Comparison of ENCODE assay signal across 9 mouse cellular contexts in the genomic region with DNA sequence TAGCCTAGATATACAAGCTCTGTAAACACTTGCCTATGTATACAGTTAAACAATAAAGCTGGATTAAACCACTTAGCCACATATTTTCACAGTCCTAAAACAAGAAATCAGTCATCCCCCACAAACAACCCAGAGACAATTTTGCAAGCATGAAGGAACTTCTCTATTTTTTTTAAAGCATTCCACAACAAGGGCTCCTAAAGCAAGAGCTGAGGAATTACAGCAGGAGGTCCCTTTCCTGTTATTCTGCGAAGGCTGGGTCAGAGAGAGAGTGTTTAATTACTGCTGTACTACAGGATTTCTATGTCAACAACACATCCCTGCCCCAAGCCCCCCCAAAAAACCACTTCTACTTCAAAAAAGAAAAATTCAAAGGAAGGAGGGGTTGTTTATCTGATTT. TPM values are rescaled to one million over a fixed set of nuclear protein-coding genes. Genes with fewer than 3 reads are reported as not detected.
DNase-seq lines count a peak whose midpoint lies in the region; ATAC-seq lines count a peak whose summit lies in the region.
"Had no signal": no experiment of that assay in that cellular context is flagged by ENCODE, and none has a peak within 500 bp of the region (broad histone marks: within the 10 kb centered on the region; RNA-seq: fewer than 3 reads in every experiment).

No protein-coding gene starts in this region.

- no peak overlapping the region for H3K27ac ChIP-seq in liver, embryonic 11.5 days (ENCODE audit: low read depth, low read length)
- H3K27ac ChIP-seq in forebrain, embryonic 10.5 days = 0 out of 2 replicates have a peak overlapping the region, but pooled peaks have one; percentile 97
- no peak overlapping the region for H3K27ac ChIP-seq in limb, embryonic 13.5 days
- no peak overlapping the region for H3K27ac ChIP-seq in stomach, embryonic 14.5 days (ENCODE audit: low read length)

- WGBS in liver, embryonic 11.5 days = 3% methylated on average over 1 of the region's 1 CpGs
- WGBS in forebrain, embryonic 10.5 days = 0% methylated on average over 1 of the region's 1 CpGs
- WGBS in limb, embryonic 13.5 days = 3% methylated on average over 1 of the region's 1 CpGs
- WGBS in stomach, embryonic 14.5 days = 0% methylated on average over 1 of the region's 1 CpGs

- peaks cover 16% of the 10 kb centered on the region for H3K4me1 ChIP-seq in liver, embryonic 11.5 days (replicated peaks; ENCODE audit: control insufficient read depth, insufficient read depth, low read length)
- H3K4me1 ChIP-seq in forebrain, embryonic 10.5 days = peaks cover 41% of the 10 kb centered on the region
- peaks cover 39% of the 10 kb centered on the region for H3K4me1 ChIP-seq in limb, embryonic 13.5 days
- peaks cover 8% of the 10 kb centered on the region for H3K4me1 ChIP-seq in stomach, embryonic 14.5 days (ENCODE audit: control insufficient read depth, insufficient read depth, low read length)

- no peaks in the 10 kb centered on the region for H3K9me3 ChIP-seq in liver, embryonic 11.5 days (ENCODE audit: control insufficient read depth, low read length)
- no peaks in the 10 kb centered on the region for H3K9me3 ChIP-seq in forebrain, embryonic 10.5 days
- no peaks in the 10 kb centered on the region for H3K9me3 ChIP-seq in limb, embryonic 13.5 days
- no peaks in the 10 kb centered on the region for H3K9me3 ChIP-seq in stomach, embryonic 14.5 days (ENCODE audit: control insufficient read depth, low read depth, low read length)

- no peak for DNase-seq in liver, embryonic 11.5 days (ENCODE audit: low spot score)
- DNase-seq in liver = no peak
- no peak for DNase-seq in forebrain, embryonic 10.5 days (ENCODE audit: extremely low spot score, low spot score)
- DNase-seq in c-Kit-positive CD71-positive TER-119-positive erythroid progenitor cells, embryonic 14.5 days (ENCODE audit: low spot score) = no peak
- DNase-seq in right cerebral cortex, adult 2 months (ENCODE audit: low spot score in 2 of 2) = no peak
- no peak for DNase-seq in thymus, postnatal 10 days (ENCODE audit: low spot score in 2 of 2)
- DNase-seq: thymus, postnatal 14 days had no signal

- H3K4me3 ChIP-seq in liver, embryonic 11.5 days (ENCODE audit: low read depth, low read length) = peak overlapping the region; percentile 84
- H3K4me3 ChIP-seq in forebrain, embryonic 10.5 days = peak overlapping the region; percentile 96
- H3K4me3 ChIP-seq in limb, embryonic 13.5 days = peak overlapping the region; percentile 97
- H3K4me3 ChIP-seq in stomach, embryonic 14.5 days (ENCODE audit: low read depth, low read length) = peak overlapping the region; percentile 93

- H3K4me2 ChIP-seq in liver, embryonic 11.5 days = peak overlapping the region; percentile 97
- H3K4me2 ChIP-seq in limb, embryonic 13.5 days (replicated peaks) = peak overlapping the region; percentile 81
- peak overlapping the region; percentile 59 for H3K4me2 ChIP-seq in stomach, embryonic 14.5 days (replicated peaks; ENCODE audit: low read depth, low read length)

- H3K27me3 ChIP-seq in liver, embryonic 11.5 days (replicated peaks; ENCODE audit: control insufficient read depth, insufficient read depth, low read length) = no peaks in the 10 kb centered on the region; the same call in 1 of the 2 replicates
- peaks cover 17% of the 10 kb centered on the region for H3K27me3 ChIP-seq in forebrain, embryonic 10.5 days (ENCODE audit: poor library complexity, severe bottlenecking)
- no peaks in the 10 kb centered on the region for H3K27me3 ChIP-seq in limb, embryonic 13.5 days
- H3K27me3 ChIP-seq in stomach, embryonic 14.5 days (ENCODE audit: control insufficient read depth, insufficient read depth, low read length) = no peaks in the 10 kb centered on the region

- ATAC-seq in liver, embryonic 11.5 days (replicated peaks; ENCODE audit: low FRiP score) = no peak
- ATAC-seq in limb, embryonic 13.5 days (ENCODE audit: low FRiP score, low read depth) = no peak
- no peak for ATAC-seq in stomach, embryonic 14.5 days (ENCODE audit: insufficient number of reproducible peaks, insufficient read depth, low FRiP score, low read depth)

- peak overlapping the region; percentile 85 for H3K9ac ChIP-seq in liver, embryonic 11.5 days (ENCODE audit: low read depth, low read length)
- peak overlapping the region; percentile 95 for H3K9ac ChIP-seq in limb, embryonic 13.5 days
- no peak overlapping the region for H3K9ac ChIP-seq in stomach, embryonic 14.5 days (replicated peaks; ENCODE audit: low read depth, low read length)

- peaks cover 2% of the 10 kb centered on the region; the same call in 1 of the 2 replicates for H3K36me3 ChIP-seq in liver, embryonic 11.5 days (ENCODE audit: control insufficient read depth, insufficient read depth, low read length)
- peaks cover 23% of the 10 kb centered on the region for H3K36me3 ChIP-seq in forebrain, embryonic 10.5 days (replicated peaks)
- H3K36me3 ChIP-seq in limb, embryonic 13.5 days = peaks cover 9% of the 10 kb centered on the region; the same call in 1 of the 2 replicates
- no peaks in the 10 kb centered on the region; the same call in 1 of the 2 replicates for H3K36me3 ChIP-seq in stomach, embryonic 14.5 days (ENCODE audit: control insufficient read depth, insufficient read depth, low read length)

RNA-seq across cellular contexts. Expression of a gene that starts 1.6 kb away (rescaled TPM):
- polyA plus RNA-seq in liver, embryonic 11.5 days (2014; fragmentation: Nextera tagmentation; extraction: Ambion mirVana) = 12.4 and 13.2 TPM in 2 replicates
- polyA plus RNA-seq in forebrain, embryonic 10.5 days (2016; fragmentation: Nextera tagmentation; extraction: Ambion mirVana) = 11.5 and 12.9 TPM in 2 replicates
- polyA plus RNA-seq in limb, embryonic 13.5 days (2015; fragmentation: Nextera tagmentation; extraction: Ambion mirVana) = 9.9 and 10.1 TPM in 2 replicates
- 17.4 and 17.6 TPM in 2 replicates for polyA plus RNA-seq in stomach, embryonic 14.5 days (2014; fragmentation: Nextera tagmentation; extraction: Ambion mirVana)
